Mouse (Mus musculus) MEL-GATA-1-ER (cell line): Measurements from ENCODE around the gene D430041D05Rik.

ENCODE experiments used
- DNase-seq: peaks from one replicate; pipeline ENCODE4 v3.0.0-alpha.2; 2012; ENCODE audit warnings: low read depth; ENCODE audit errors: extremely low read depth

The D430041D05Rik gene

GRCm38 (mm10) chr2:104351415-104352203, 59.2 kb downstream of the D430041D05Rik start:
- DNase-seq, result no peak

- DNase-seq, result no peak
Measured at GRCm38 (mm10) chr2:104337619-104338018, 73.2 kb downstream of the D430041D05Rik start.

GRCm38 (mm10) chr2:104335824-104336223, 75.0 kb downstream of the D430041D05Rik start:
- DNase-seq, result no peak

GRCm38 (mm10) chr2:104333952-104334351, 76.9 kb downstream of the D430041D05Rik start:
- DNase-seq, result no peak

- DNase-seq, result no peak
Measured at GRCm38 (mm10) chr2:104332707-104333106, 78.1 kb downstream of the D430041D05Rik start.

- no peak for DNase-seq
Measured at GRCm38 (mm10) chr2:104331261-104331660, 79.6 kb downstream of the D430041D05Rik start.

- DNase-seq, result no peak
Measured at GRCm38 (mm10) chr2:104327116-104327794, 83.6 kb downstream of the D430041D05Rik start.

GRCm38 (mm10) chr2:104323773-104324172, 87.0 kb downstream of the D430041D05Rik start:
- no peak for DNase-seq

GRCm38 (mm10) chr2:104323351-104323750, 87.5 kb downstream of the D430041D05Rik start:
- DNase-seq, result no peak

GRCm38 (mm10) chr2:104320061-104320624, 90.7 kb downstream of the D430041D05Rik start:
- no peak for DNase-seq

GRCm38 (mm10) chr2:104319443-104319842, 91.4 kb downstream of the D430041D05Rik start:
- DNase-seq, result no peak

GRCm38 (mm10) chr2:104318881-104319280, 91.9 kb downstream of the D430041D05Rik start:
- no peak for DNase-seq

- no peak for DNase-seq
Measured at GRCm38 (mm10) chr2:104318259-104318658, 92.6 kb downstream of the D430041D05Rik start.

- no peak for DNase-seq
Measured at GRCm38 (mm10) chr2:104317631-104318030, 93.2 kb downstream of the D430041D05Rik start.

- no peak for DNase-seq
Measured at GRCm38 (mm10) chr2:104316483-104316882, 94.3 kb downstream of the D430041D05Rik start.

GRCm38 (mm10) chr2:104313246-104313645, 97.6 kb downstream of the D430041D05Rik start:
- no peak for DNase-seq

- DNase-seq, result no peak
Measured at GRCm38 (mm10) chr2:104307102-104307501, 103.7 kb downstream of the D430041D05Rik start.

- no peak for DNase-seq
Measured at GRCm38 (mm10) chr2:104305722-104306121, 105.1 kb downstream of the D430041D05Rik start.

GRCm38 (mm10) chr2:104299912-104300311, 110.9 kb downstream of the D430041D05Rik start:
- DNase-seq, result no peak

GRCm38 (mm10) chr2:104299160-104299559, 111.7 kb downstream of the D430041D05Rik start:
- peak; percentile 26 for DNase-seq

- DNase-seq, result no peak
Measured at GRCm38 (mm10) chr2:104286821-104287220, 124.0 kb downstream of the D430041D05Rik start.

GRCm38 (mm10) chr2:104283401-104283955, 127.3 kb downstream of the D430041D05Rik start:
- no peak for DNase-seq
